Mouse (Mus musculus): Measurements from ENCODE around the gene Nyap1. TPM values are rescaled to one million over a fixed set of nuclear protein-coding genes. Genes with fewer than 3 reads are reported as not detected.

Gene Nyap1
- polyA plus RNA-seq, 2 experiments = 1.2 to 19.7 TPM

GRCm38 (mm10) chr5:137683388-137684293 is 57.8 kb downstream of the Nyap1 start:
- Histone ChIP-seq H3K9ac (ENCODE audit: low read depth, low read length, severe bottlenecking) (peak overlapping the region; percentile 63), H3K27me3 (ENCODE audit: control insufficient read depth, insufficient read depth, low read length) (no peaks in the 10 kb centered on the region), H3K4me3 (replicated peaks; ENCODE audit: low read length) (peak overlapping the region; percentile 71), H3K4me1 (ENCODE audit: control insufficient read depth, insufficient read depth, low read length) (peaks cover 10% of the 10 kb centered on the region), H3K27ac (replicated peaks; ENCODE audit: low read depth, low read length) (no peak overlapping the region), H3K4me2 (replicated peaks; ENCODE audit: low read depth, low read length, severe bottlenecking) (peak overlapping the region; percentile 96), H3K36me3 (ENCODE audit: control insufficient read depth, insufficient read depth, low read length) (no peaks in the 10 kb centered on the region), H3K9me3 (ENCODE audit: control insufficient read depth, low read length) (no peaks in the 10 kb centered on the region)
- ATAC-seq (ENCODE audit: low FRiP score, low read depth) (no peak), DNase-seq (ENCODE audit: low spot score) (no peak)
- 14% methylated on average over 28 of the region's 28 CpGs for WGBS
- no peak for TF ChIP-seq POLR2A (IDR thresholded peaks at IDR 0.05; ENCODE audit: borderline replicate concordance, extremely low read depth, insufficient read depth, insufficient read length)

DNA sequence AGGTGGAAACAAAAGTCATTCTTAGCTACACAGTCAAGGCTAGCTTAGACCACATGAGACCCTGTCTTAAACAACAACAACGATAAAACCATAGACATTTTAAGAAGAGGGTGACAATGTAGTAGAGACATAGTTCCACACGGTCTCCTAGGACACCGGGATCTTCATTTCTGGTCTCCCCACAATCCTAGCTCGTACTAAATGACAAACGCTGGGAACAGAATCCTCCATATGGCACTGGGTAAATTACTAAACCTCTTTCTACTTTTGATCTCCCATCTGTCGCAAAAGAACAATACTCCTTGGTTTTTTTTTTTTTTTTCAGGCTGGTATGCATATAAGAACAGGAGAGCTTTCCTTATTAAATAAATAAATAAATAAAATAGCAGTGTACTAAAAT is 58.9 kb downstream of the Nyap1 start:
- 84% methylated on average over 6 of the region's 6 CpGs for WGBS
- H3K27me3 ChIP-seq (ENCODE audit: control insufficient read depth, insufficient read depth, low read length) = no peaks in the 10 kb centered on the region
- no peaks in the 10 kb centered on the region for H3K36me3 ChIP-seq (ENCODE audit: control insufficient read depth, insufficient read depth, low read length)
- no peak overlapping the region for H3K4me2 ChIP-seq (replicated peaks; ENCODE audit: low read depth, low read length, severe bottlenecking)
- H3K4me1 ChIP-seq (ENCODE audit: control insufficient read depth, insufficient read depth, low read length) = peaks cover 10% of the 10 kb centered on the region
- no peak overlapping the region for H3K9ac ChIP-seq (ENCODE audit: low read depth, low read length, severe bottlenecking)
- DNase-seq (ENCODE audit: low spot score) = no peak
- no peak for TF ChIP-seq POLR2A (IDR thresholded peaks at IDR 0.05; ENCODE audit: borderline replicate concordance, extremely low read depth, insufficient read depth, insufficient read length)
- ATAC-seq (ENCODE audit: low FRiP score, low read depth) = no peak
- no peak overlapping the region for H3K27ac ChIP-seq (replicated peaks; ENCODE audit: low read depth, low read length)
- no peaks in the 10 kb centered on the region for H3K9me3 ChIP-seq (ENCODE audit: control insufficient read depth, low read length)
- H3K4me3 ChIP-seq (replicated peaks; ENCODE audit: low read length) = no peak overlapping the region

Other genes starting within 250 kb of the Nyap1 start
- 40.6 and 50.4 TPM in 2 replicates for gene Pop7, start 239.1 kb downstream of the Nyap1 start, polyA plus RNA-seq (2012; rRNA removed)
- gene Pop7, start 239.1 kb downstream of the Nyap1 start, polyA plus RNA-seq (2014; fragmentation: Nextera tagmentation; extraction: Ambion mirVana) = 52.1 and 54.2 TPM in 2 replicates
- 45.1 and 51.5 TPM in 2 replicates for gene Gigyf1, start 223.1 kb downstream of the Nyap1 start, polyA plus RNA-seq (2012; rRNA removed)
- 11.8 and 13.3 TPM in 2 replicates for gene Gigyf1, start 223.1 kb downstream of the Nyap1 start, polyA plus RNA-seq (2014; fragmentation: Nextera tagmentation; extraction: Ambion mirVana)
- gene Epo, start 208.4 kb downstream of the Nyap1 start, polyA plus RNA-seq (2012; rRNA removed) = 0.12 and 0.19 TPM in 2 replicates
- 0.83 TPM in 1 of 2 replicates, not detected in the other for gene Epo, start 208.4 kb downstream of the Nyap1 start, polyA plus RNA-seq (2014; fragmentation: Nextera tagmentation; extraction: Ambion mirVana)
- 770 and 1,100 TPM in 2 replicates for gene Gnb2, start 208.1 kb downstream of the Nyap1 start, polyA plus RNA-seq (2012; rRNA removed)
- gene Gnb2, start 208.1 kb downstream of the Nyap1 start, polyA plus RNA-seq (2014; fragmentation: Nextera tagmentation; extraction: Ambion mirVana) = 460 and 474 TPM in 2 replicates
- 0.92 and 1.1 TPM in 2 replicates for gene Actl6b, start 188.1 kb downstream of the Nyap1 start, polyA plus RNA-seq (2012; rRNA removed)
- gene Actl6b, start 188.1 kb downstream of the Nyap1 start, polyA plus RNA-seq (2014; fragmentation: Nextera tagmentation; extraction: Ambion mirVana) = 0.21 and 0.39 TPM in 2 replicates
- 1.6 and 2.1 TPM in 2 replicates for gene Tfr2, start 171.8 kb downstream of the Nyap1 start, polyA plus RNA-seq (2012; rRNA removed)
- 0.79 and 1.3 TPM in 2 replicates for gene Tfr2, start 171.8 kb downstream of the Nyap1 start, polyA plus RNA-seq (2014; fragmentation: Nextera tagmentation; extraction: Ambion mirVana)
- 68.2 and 103 TPM in 2 replicates for gene Mospd3, start 140.5 kb downstream of the Nyap1 start, polyA plus RNA-seq (2012; rRNA removed)
- gene Mospd3, start 140.5 kb downstream of the Nyap1 start, polyA plus RNA-seq (2014; fragmentation: Nextera tagmentation; extraction: Ambion mirVana) = 49.4 and 52.5 TPM in 2 replicates
- gene Pcolce, start 127.8 kb downstream of the Nyap1 start, polyA plus RNA-seq (2012; rRNA removed) = 267 and 329 TPM in 2 replicates
- gene Pcolce, start 127.8 kb downstream of the Nyap1 start, polyA plus RNA-seq (2014; fragmentation: Nextera tagmentation; extraction: Ambion mirVana) = 223 and 227 TPM in 2 replicates
- gene Fbxo24, start 112.6 kb downstream of the Nyap1 start, polyA plus RNA-seq (2012; rRNA removed) = 0.24 and 0.28 TPM in 2 replicates
- 0.12 and 0.15 TPM in 2 replicates for gene Fbxo24, start 112.6 kb downstream of the Nyap1 start, polyA plus RNA-seq (2014; fragmentation: Nextera tagmentation; extraction: Ambion mirVana)
- gene Lrch4, start 112.5 kb downstream of the Nyap1 start, polyA plus RNA-seq (2012; rRNA removed) = 25.0 and 33.5 TPM in 2 replicates
- gene Lrch4, start 112.5 kb downstream of the Nyap1 start, polyA plus RNA-seq (2014; fragmentation: Nextera tagmentation; extraction: Ambion mirVana) = 36.7 and 37.1 TPM in 2 replicates
- 16.7 and 16.8 TPM in 2 replicates for gene Gm20605, start 112.4 kb downstream of the Nyap1 start, polyA plus RNA-seq (2012; rRNA removed)
- 7.4 and 10.4 TPM in 2 replicates for gene Gm20605, start 112.4 kb downstream of the Nyap1 start, polyA plus RNA-seq (2014; fragmentation: Nextera tagmentation; extraction: Ambion mirVana)
- gene Sap25, start 100.3 kb downstream of the Nyap1 start, polyA plus RNA-seq (2012; rRNA removed) = 37.1 and 41.7 TPM in 2 replicates
- 5.2 and 6.7 TPM in 2 replicates for gene Sap25, start 100.3 kb downstream of the Nyap1 start, polyA plus RNA-seq (2014; fragmentation: Nextera tagmentation; extraction: Ambion mirVana)
- gene Irs3, start 95.9 kb downstream of the Nyap1 start, polyA plus RNA-seq (2012; rRNA removed) = 0.30 and 0.60 TPM in 2 replicates
- 0.15 and 0.29 TPM in 2 replicates for gene Irs3, start 95.9 kb downstream of the Nyap1 start, polyA plus RNA-seq (2014; fragmentation: Nextera tagmentation; extraction: Ambion mirVana)
- 16.3 and 22.6 TPM in 2 replicates for gene Agfg2, start 56.9 kb downstream of the Nyap1 start, polyA plus RNA-seq (2012; rRNA removed)
- gene Agfg2, start 56.9 kb downstream of the Nyap1 start, polyA plus RNA-seq (2014; fragmentation: Nextera tagmentation; extraction: Ambion mirVana) = 10.6 and 13.4 TPM in 2 replicates
- gene Tsc22d4, start 4.1 kb upstream of the Nyap1 start, polyA plus RNA-seq (2012; rRNA removed) = 89.1 and 111 TPM in 2 replicates
- gene Tsc22d4, start 4.1 kb upstream of the Nyap1 start, polyA plus RNA-seq (2014; fragmentation: Nextera tagmentation; extraction: Ambion mirVana) = 151 and 164 TPM in 2 replicates
- 45.2 and 46.8 TPM in 2 replicates for gene Ppp1r35, start 37.2 kb upstream of the Nyap1 start, polyA plus RNA-seq (2012; rRNA removed)
- gene Ppp1r35, start 37.2 kb upstream of the Nyap1 start, polyA plus RNA-seq (2014; fragmentation: Nextera tagmentation; extraction: Ambion mirVana) = 37.6 and 44.9 TPM in 2 replicates
- 42.0 and 42.3 TPM in 2 replicates for gene Mepce, start 46.0 kb upstream of the Nyap1 start, polyA plus RNA-seq (2012; rRNA removed)
- 13.9 and 16.7 TPM in 2 replicates for gene Mepce, start 46.0 kb upstream of the Nyap1 start, polyA plus RNA-seq (2014; fragmentation: Nextera tagmentation; extraction: Ambion mirVana)
- 19.4 and 30.1 TPM in 2 replicates for gene Zcwpw1, start 46.2 kb upstream of the Nyap1 start, polyA plus RNA-seq (2012; rRNA removed)
- 17.3 and 18.5 TPM in 2 replicates for gene Zcwpw1, start 46.2 kb upstream of the Nyap1 start, polyA plus RNA-seq (2014; fragmentation: Nextera tagmentation; extraction: Ambion mirVana)
- gene Pilra, start 94.7 kb upstream of the Nyap1 start, polyA plus RNA-seq (2012; rRNA removed) = 0.54 and 0.77 TPM in 2 replicates
- 0.90 and 1.3 TPM in 2 replicates for gene Pilra, start 94.7 kb upstream of the Nyap1 start, polyA plus RNA-seq (2014; fragmentation: Nextera tagmentation; extraction: Ambion mirVana)
- 0.08 and 0.20 TPM in 2 replicates for gene Pilrb1, start 116.5 kb upstream of the Nyap1 start, polyA plus RNA-seq (2012; rRNA removed)
- gene Pilrb1, start 116.5 kb upstream of the Nyap1 start, polyA plus RNA-seq (2014; fragmentation: Nextera tagmentation; extraction: Ambion mirVana) = 0.57 and 0.83 TPM in 2 replicates
- 0.13 and 0.41 TPM in 2 replicates for gene Pilrb2, start 130.2 kb upstream of the Nyap1 start, polyA plus RNA-seq (2012; rRNA removed)
- 0.40 TPM in 1 of 2 replicates, not detected in the other for gene Pilrb2, start 130.2 kb upstream of the Nyap1 start, polyA plus RNA-seq (2014; fragmentation: Nextera tagmentation; extraction: Ambion mirVana)
- 0.08 and 0.09 TPM in 2 replicates for gene Cyp3a13, start 180.0 kb upstream of the Nyap1 start, polyA plus RNA-seq (2012; rRNA removed)
- not detected in 2 replicates for gene Cyp3a13, start 180.0 kb upstream of the Nyap1 start, polyA plus RNA-seq (2014; fragmentation: Nextera tagmentation; extraction: Ambion mirVana)
- 1.1 TPM in 2 replicates for gene Gjc3, start 221.5 kb upstream of the Nyap1 start, polyA plus RNA-seq (2012; rRNA removed)
- 0.36 and 0.40 TPM in 2 replicates for gene Gjc3, start 221.5 kb upstream of the Nyap1 start, polyA plus RNA-seq (2014; fragmentation: Nextera tagmentation; extraction: Ambion mirVana)
- gene Azgp1, start 239.9 kb upstream of the Nyap1 start, polyA plus RNA-seq (2012; rRNA removed) = 0.09 and 0.18 TPM in 2 replicates
- not detected in 2 replicates for gene Azgp1, start 239.9 kb upstream of the Nyap1 start, polyA plus RNA-seq (2014; fragmentation: Nextera tagmentation; extraction: Ambion mirVana)